Mouse (Mus musculus): ENCODE results near the gene Spdye4a.
"Not testable (repeated sequence)": the region's sequence is repeated elsewhere in the genome, so short reads cannot be mapped to it uniquely, and the experiment has no call there.

Spdye4a gene

GRCm38 (mm10) chr5:143235028-143235693 lies 8.5 kb upstream of the Spdye4a start, which contains the start of gene Zfp12:
TSS of gene Zfp12 (plus strand) at chr5:143235163.
- DNase-seq (ENCODE audit: low read depth), result peak; percentile 70

DNA sequence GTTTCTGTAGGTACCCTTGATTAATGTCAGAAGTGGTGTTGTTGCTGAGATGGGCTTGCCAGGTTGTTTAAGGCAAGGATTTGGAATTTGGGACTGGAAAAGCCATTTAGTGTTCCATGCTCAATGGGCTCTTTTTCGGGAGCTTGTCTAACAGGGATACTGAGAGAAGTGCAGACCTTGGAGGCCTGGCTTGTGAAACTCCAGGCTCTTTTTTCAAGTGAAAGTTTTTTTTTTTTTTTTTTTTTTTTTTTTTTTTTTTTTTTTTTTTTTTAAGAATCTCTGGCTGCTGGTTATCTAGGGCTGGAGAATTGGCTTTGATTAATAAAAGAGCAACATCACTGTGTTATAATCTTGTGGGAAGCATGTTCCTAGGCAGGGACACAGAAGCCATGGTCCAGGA lies 4.4 kb downstream of the Spdye4a start:
- no peak for DNase-seq (ENCODE audit: low read depth)

- no peak for DNase-seq (ENCODE audit: low read depth)
Measured at GRCm38 (mm10) chr5:143220996-143221395, 5.7 kb downstream of the Spdye4a start.

GRCm38 (mm10) chr5:143213832-143214231 lies 12.9 kb downstream of the Spdye4a start:
- no peak for DNase-seq (ENCODE audit: low read depth)

GRCm38 (mm10) chr5:143205015-143205414 lies 21.7 kb downstream of the Spdye4a start:
- no peak for DNase-seq (ENCODE audit: low read depth)

- DNase-seq (ENCODE audit: low read depth), result no peak
Measured at GRCm38 (mm10) chr5:143196506-143196905, 30.2 kb downstream of the Spdye4a start.

DNA sequence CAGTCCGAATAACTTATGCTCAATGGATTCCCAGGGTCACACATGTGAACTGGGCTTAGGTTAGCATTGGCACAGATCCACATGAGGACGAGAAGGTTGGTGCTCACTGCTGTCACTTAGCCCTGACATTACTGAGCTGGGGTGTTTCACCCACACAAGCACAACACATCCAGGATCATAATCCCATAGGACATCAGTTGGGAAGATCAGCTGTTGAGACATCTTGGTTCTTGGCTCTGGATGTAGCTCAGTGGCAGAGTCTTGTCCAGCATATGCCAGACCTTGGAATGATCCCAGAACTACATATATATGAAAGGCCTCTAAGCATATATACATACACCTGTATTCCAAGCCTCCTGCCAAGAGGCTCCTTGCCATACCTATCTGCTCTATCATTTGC lies 31.5 kb downstream of the Spdye4a start:
- DNase-seq (ENCODE audit: low read depth), result no peak

GRCm38 (mm10) chr5:143194747-143195146 lies 31.9 kb downstream of the Spdye4a start:
- not testable (repeated sequence) for DNase-seq (ENCODE audit: low read depth)

GRCm38 (mm10) chr5:143192806-143193205 lies 33.9 kb downstream of the Spdye4a start:
- DNase-seq (ENCODE audit: low read depth), result no peak

- DNase-seq (ENCODE audit: low read depth), result not testable (repeated sequence)
Measured at GRCm38 (mm10) chr5:143188014-143188413, 38.7 kb downstream of the Spdye4a start.

GRCm38 (mm10) chr5:143180255-143181076 lies 46.2 kb downstream of the Spdye4a start, which contains the start of the genes Rbak and Spdye4b:
TSS of gene Rbak (minus strand) at chr5:143180775.
TSS of gene Spdye4b (plus strand) at chr5:143181017.
- peak; percentile 76 for DNase-seq (ENCODE audit: low read depth)

DNA sequence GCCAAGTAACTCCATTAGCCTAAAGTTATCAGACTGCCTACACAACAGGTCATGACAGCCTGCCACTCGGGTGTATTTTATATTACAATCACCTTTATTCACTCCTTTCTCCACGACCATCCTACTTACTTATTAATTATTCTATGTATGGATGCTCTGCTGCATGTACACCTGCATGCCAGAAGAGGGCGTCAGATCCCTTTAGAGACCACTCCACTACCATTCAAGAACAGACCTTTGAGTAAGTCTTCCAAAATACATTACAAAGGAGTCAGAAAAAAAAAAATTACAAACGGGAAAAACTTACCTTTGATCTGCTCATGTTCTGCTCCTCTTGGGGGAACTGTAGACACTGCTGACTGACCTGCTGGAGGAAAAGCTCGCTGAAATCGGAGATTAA lies 47.5 kb downstream of the Spdye4a start:
- DNase-seq (ENCODE audit: low read depth), result peak; percentile 11

- DNase-seq (ENCODE audit: low read depth), result no peak
Measured at GRCm38 (mm10) chr5:143177541-143178200, 49.0 kb downstream of the Spdye4a start.

DNA sequence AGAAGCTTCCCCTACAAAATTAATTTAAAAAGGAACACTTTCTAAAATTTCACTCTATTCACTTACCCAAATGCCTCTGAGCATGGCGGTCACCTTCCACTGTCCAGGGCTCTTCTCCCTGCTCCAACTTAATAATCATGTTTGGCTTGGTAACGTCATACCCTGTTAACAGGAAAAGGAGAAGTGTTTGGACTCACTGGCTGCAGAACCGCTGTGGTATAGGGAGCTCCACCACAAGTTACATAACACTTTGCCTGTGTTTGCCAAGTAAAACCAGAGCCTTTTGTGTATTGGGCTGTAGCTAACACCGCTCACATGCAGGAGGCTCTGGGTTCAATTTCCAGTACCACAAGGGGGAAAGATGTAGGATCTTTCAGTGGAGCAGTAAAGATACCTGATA lies 50.7 kb downstream of the Spdye4a start:
- DNase-seq (ENCODE audit: low read depth), result no peak

Measured in c-Kit-positive CD71-positive TER-119-negative erythroid progenitor cells, embryonic 14.5 days (primary cell).